Mouse (Mus musculus) testis, adult 2 months (tissue): Measurements from ENCODE around the gene Ankdd1b.

Experiments
- CTCF ChIP-seq: fragments of 200-500 bp; IDR thresholded peaks from 2 replicates; pipeline ENCODE4 v1.5.1; 2012; ENCODE audit warnings: low read depth, mild to moderate bottlenecking, inconsistent platforms, low read length, moderate library complexity; ENCODE audit not compliant: control insufficient read depth, insufficient read depth, insufficient replicate concordance
- POLR2A ChIP-seq: fragments of 200-500 bp; IDR thresholded peaks from 2 replicates; pipeline ENCODE4 v1.6.1; 2012; ENCODE audit warnings: low read depth, mild to moderate bottlenecking, inconsistent platforms, low read length, moderate library complexity; ENCODE audit not compliant: control insufficient read depth

DNA sequence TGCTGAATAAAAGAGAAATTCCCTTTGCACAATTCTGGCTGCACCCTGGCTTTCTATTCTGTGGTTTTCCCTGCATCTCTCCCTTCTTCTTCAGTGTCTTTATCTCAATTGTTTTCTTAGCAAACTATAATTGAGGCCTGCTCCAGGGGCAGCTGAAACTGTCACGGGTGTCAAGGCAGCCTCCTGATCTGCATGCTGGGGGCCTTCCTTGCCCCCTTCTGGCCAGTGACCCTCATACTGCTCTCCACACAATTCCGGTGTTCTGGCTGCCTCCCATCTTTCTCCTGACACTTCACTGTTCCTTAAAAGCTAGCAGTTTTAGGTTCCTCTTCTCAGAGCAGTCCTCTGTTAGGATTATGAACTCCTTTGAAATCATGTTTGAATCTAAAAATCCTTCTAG is 81.7 kb downstream of the Ankdd1b start:
- no peak for TF ChIP-seq POLR2A
- no peak for TF ChIP-seq CTCF
